ENCODE assay signal across 8 mouse cellular contexts in genomic region chrX:41401590-41402240, GRCm38 (mm10). TPM values are rescaled to one million over a fixed set of nuclear protein-coding genes. Genes with fewer than 3 reads are reported as not detected.
A peak's percentile ranks its signal among the peaks of the same experiment; 100 is the strongest.
DNase-seq lines count a peak whose midpoint lies in the region; ATAC-seq and TF ChIP-seq lines count a peak whose summit lies in the region.

No protein-coding gene starts in this region.

- peak overlapping the region; percentile 62 for H3K4me2 ChIP-seq in stomach, embryonic 16.5 days (ENCODE audit: low read depth, low read length)

- no peaks in the 10 kb centered on the region for H3K4me1 ChIP-seq in erythroblast, embryonic 14.5 days (ENCODE audit: control insufficient read depth)
- H3K4me1 ChIP-seq in heart, adult 2 months (ENCODE audit: control insufficient read depth, insufficient read depth, low read length), result no peaks in the 10 kb centered on the region; the same call in 1 of the 2 replicates
- H3K4me1 ChIP-seq in kidney, adult 2 months (ENCODE audit: control insufficient read depth, insufficient read depth, low read length), result no peaks in the 10 kb centered on the region; the same call in 1 of the 2 replicates
- no peaks in the 10 kb centered on the region for H3K4me1 ChIP-seq in stomach, embryonic 16.5 days (ENCODE audit: control insufficient read depth, insufficient read depth, low read length)

- H3K27me3 ChIP-seq in erythroblast, embryonic 14.5 days (ENCODE audit: control insufficient read depth), result peaks cover 41% of the 10 kb centered on the region
- H3K27me3 ChIP-seq in heart, adult 2 months (ENCODE audit: control insufficient read depth, insufficient read depth, low read length), result no peaks in the 10 kb centered on the region
- no peaks in the 10 kb centered on the region for H3K27me3 ChIP-seq in kidney, adult 2 months (replicated peaks; ENCODE audit: control insufficient read depth, insufficient read depth, low read length)
- no peaks in the 10 kb centered on the region for H3K27me3 ChIP-seq in stomach, embryonic 16.5 days (ENCODE audit: control insufficient read depth, insufficient read depth, low read length)

- no peak overlapping the region for H3K27ac ChIP-seq in heart, adult 2 months
- H3K27ac ChIP-seq in kidney, adult 2 months (ENCODE audit: insufficient read depth, low read depth, low read length), result peak overlapping the region; percentile 59; the same call in 1 of the 2 replicates
- peak overlapping the region; percentile 38; the same call in 1 of the 2 replicates for H3K27ac ChIP-seq in stomach, embryonic 16.5 days (ENCODE audit: low read length)

- no peaks in the 10 kb centered on the region for H3K79me2 ChIP-seq in heart, adult 2 months (replicated peaks; ENCODE audit: control insufficient read depth, insufficient read depth, low read length)

- no peaks in the 10 kb centered on the region for H3K36me3 ChIP-seq in erythroblast, embryonic 14.5 days (ENCODE audit: control insufficient read depth)
- H3K36me3 ChIP-seq in heart, adult 2 months (ENCODE audit: control insufficient read depth, insufficient read depth, low read length), result no peaks in the 10 kb centered on the region
- no peaks in the 10 kb centered on the region for H3K36me3 ChIP-seq in kidney, adult 2 months (ENCODE audit: control insufficient read depth, insufficient read depth, low read length)
- no peaks in the 10 kb centered on the region for H3K36me3 ChIP-seq in stomach, embryonic 16.5 days (ENCODE audit: control insufficient read depth, insufficient read depth, low read length)

- ATAC-seq in erythroblast, adult 5-6 weeks (replicated peaks; ENCODE audit: low FRiP score, poor library complexity, severe bottlenecking), result no peak
- ATAC-seq in stomach, embryonic 16.5 days (ENCODE audit: insufficient read depth, low FRiP score), result peak; percentile 58; the same call in 1 of the 2 replicates

- intact Hi-C loops in heart, adult 2 months (cut with DNase I), result no loop called here

- peak; percentile 23 to 39 for DNase-seq in adrenal gland, postnatal 36 days
- DNase-seq in heart, adult 2 months, result peak; percentile 4 to 17
- DNase-seq in kidney, adult 2 months, result peak; percentile 53
- DNase-seq in lung, postnatal 10 days, result peak; percentile 1
- DNase-seq in frontal cortex, postnatal 14 days (ENCODE audit: low spot score in 2 of 2), result no peak

- 0 out of 2 replicates have a peak overlapping the region, but pooled peaks have one; percentile 29 for H3K9ac ChIP-seq in heart, adult 2 months (ENCODE audit: low read depth, low read length)
- peak overlapping the region; percentile 65 for H3K9ac ChIP-seq in stomach, embryonic 16.5 days (ENCODE audit: low read length)

- TF ChIP-seq EP300 in heart, adult 2 months (IDR thresholded peaks at IDR 0.05; ENCODE audit: insufficient read depth, low read depth, low read length), result no peak

- no peaks in the 10 kb centered on the region; the same call in 1 of the 2 replicates for H3K9me3 ChIP-seq in erythroblast, embryonic 14.5 days (ENCODE audit: control insufficient read depth, low read length)
- no peaks in the 10 kb centered on the region for H3K9me3 ChIP-seq in stomach, embryonic 16.5 days (replicated peaks; ENCODE audit: control insufficient read depth, low read length)

- TF ChIP-seq POLR2A in heart, adult 2 months (IDR thresholded peaks at IDR 0.05; ENCODE audit: insufficient read depth, low read depth, low read length), result no peak
- TF ChIP-seq POLR2A in kidney, adult 2 months (IDR thresholded peaks at IDR 0.05; ENCODE audit: low read depth, low read length), result no peak

- no peak for TF ChIP-seq CTCF in heart, adult 2 months (IDR thresholded peaks at IDR 0.05)
- no peak for TF ChIP-seq CTCF in kidney, adult 2 months (conservative IDR thresholded peaks at IDR 0.05; ENCODE audit: insufficient read depth, insufficient read length, low read depth, low read length)

- peak overlapping the region; percentile 14 for H3K4me3 ChIP-seq in erythroblast, embryonic 14.5 days (replicated peaks)
- H3K4me3 ChIP-seq in heart, adult 2 months, result no peak overlapping the region
- peak overlapping the region; percentile 50 for H3K4me3 ChIP-seq in kidney, adult 2 months (ENCODE audit: insufficient read depth, low read depth, low read length)
- peak overlapping the region; percentile 51 for H3K4me3 ChIP-seq in stomach, embryonic 16.5 days (replicated peaks; ENCODE audit: low read length)

- WGBS in heart, adult 2 months, result 17% methylated on average over 20 of the region's 20 CpGs
- under 1% methylated on average over 20 of the region's 20 CpGs for WGBS in kidney, adult 2 months
- WGBS in stomach, embryonic 16.5 days, result 10% methylated on average over 20 of the region's 20 CpGs

RNA-seq across cellular contexts. Expression of gene Gria3, which starts 1.1 kb away (rescaled TPM):
- 0.02 TPM in 1 of 2 replicates, not detected in the other for polyA plus RNA-seq in erythroblast, embryonic 14.5 days (2012)
- 7.3 and 11.1 TPM in 2 replicates for total RNA-seq in erythroblast, adult 5-6 weeks (2015; ENCODE audit: low replicate concordance)
- total RNA-seq in erythroblast, adult 5-6 weeks (2017; ENCODE audit: low replicate concordance), result 2.6 and 4.3 TPM in 2 replicates
- total RNA-seq in adrenal gland, postnatal 36 days (2021), result 10 to 100 TPM; 19.4 to 38.6 TPM
- total RNA-seq in heart, adult 2 months (2021), result 1 to 10 TPM in 1 of 2 experiments, under 1 TPM in 1; 0.98 to 1.1 TPM
- 0.49 and 2.0 TPM in 2 replicates for polyA plus RNA-seq in heart, adult 2 months (2012; rRNA removed)
- 3.1 and 4.3 TPM in 2 replicates for polyA plus RNA-seq in kidney, adult 2 months (2012; rRNA removed)
- polyA plus RNA-seq in stomach, embryonic 16.5 days (2015; fragmentation: Nextera tagmentation; extraction: Ambion mirVana), result 7.7 and 7.9 TPM in 2 replicates

Comparison
In these comparisons a context has a peak if more than half of its experiments do, and no peak if none do; other contexts are left out.
1. DNase-seq: peak in adrenal gland, postnatal 36 days (2 of 2), heart, adult 2 months (2 of 2), kidney, adult 2 months (single experiment) and lung, postnatal 10 days (single experiment); none in frontal cortex, postnatal 14 days (0 of 2).